Comparison of ENCODE assay signal across 8 mouse cellular contexts in genomic region chr17:35638475-35639190, GRCm38 (mm10). TPM values are rescaled to one million over a fixed set of nuclear protein-coding genes. Genes with fewer than 3 reads are reported as not detected.
A peak's percentile ranks its signal among the peaks of the same experiment; 100 is the strongest.
DNase-seq lines count a peak whose midpoint lies in the region; ATAC-seq lines count a peak whose summit lies in the region.

No protein-coding gene starts in this region.

- WGBS in forebrain, embryonic 11.5 days, result 30% methylated on average over 14 of the region's 14 CpGs

- DNase-seq in 416B (ENCODE audit: low read depth), result peak; percentile 68
- peak; percentile 48 for DNase-seq in T-cell, adult 2 months (ENCODE audit: low spot score)
- no peak for DNase-seq in forebrain, embryonic 11.5 days (ENCODE audit: low spot score)
- peak; percentile 63 for DNase-seq in heart, postnatal 25 days (ENCODE audit: low spot score)
- DNase-seq in kidney, postnatal 36 days, result peak; percentile 57 to 61
- peak; percentile 89 for DNase-seq in lung, postnatal 10 days
- peak; percentile 61 for DNase-seq in retina, postnatal 7 days (ENCODE audit: low read depth, low spot score)

- H3K9ac ChIP-seq in forebrain, embryonic 11.5 days (ENCODE audit: low read length), result no peak overlapping the region

- H3K4me3 ChIP-seq in forebrain, embryonic 11.5 days (ENCODE audit: low read depth, low read length), result no peak overlapping the region

- H3K4me1 ChIP-seq in forebrain, embryonic 11.5 days (replicated peaks; ENCODE audit: control insufficient read depth, insufficient read depth, low read length), result no peaks in the 10 kb centered on the region; the same call in 1 of the 2 replicates

- H3K27ac ChIP-seq in forebrain, embryonic 11.5 days (ENCODE audit: low read depth, low read length), result no peak overlapping the region

- H3K4me2 ChIP-seq in forebrain, embryonic 11.5 days (ENCODE audit: low read depth, low read length, severe bottlenecking), result 0 out of 2 replicates have a peak overlapping the region, but pooled peaks have one; percentile 21

- peak; percentile 49; the same call in 1 of the 2 replicates for ATAC-seq in forebrain, embryonic 11.5 days (replicated peaks; ENCODE audit: low FRiP score)
- no peak for ATAC-seq in granulocyte monocyte progenitor cell, adult 5-6 weeks (replicated peaks; ENCODE audit: poor library complexity, severe bottlenecking)

- no peaks in the 10 kb centered on the region for H3K9me3 ChIP-seq in forebrain, embryonic 11.5 days (ENCODE audit: control insufficient read depth, low read length)

- no peaks in the 10 kb centered on the region for H3K27me3 ChIP-seq in forebrain, embryonic 11.5 days (ENCODE audit: control insufficient read depth, insufficient read depth, low read length)

- H3K36me3 ChIP-seq in forebrain, embryonic 11.5 days (ENCODE audit: control insufficient read depth, insufficient read depth, low read length), result no peaks in the 10 kb centered on the region

- intact Hi-C loops in heart, postnatal 25 days (cut with DNase I), result no loop called here

RNA-seq across cellular contexts. Expression of gene Mucl3, which starts 4.9 kb away (rescaled TPM):
- polyA plus RNA-seq in forebrain, embryonic 11.5 days (2014; fragmentation: Nextera tagmentation; extraction: Ambion mirVana), result 0.07 and 0.13 TPM in 2 replicates
- not detected for total RNA-seq in heart, postnatal 25 days (2021)
- not detected in 2 replicates for total RNA-seq in granulocyte monocyte progenitor cell, adult 5-6 weeks (2014; fragmentation: Nextera tagmentation)
- not detected in 2 replicates for total RNA-seq in granulocyte monocyte progenitor cell, adult 5-6 weeks (2017)

RNA-seq across cellular contexts. Expression of gene Gm9573, which starts 12.2 kb away (rescaled TPM):
- not detected in 2 replicates for polyA plus RNA-seq in forebrain, embryonic 11.5 days (2014; fragmentation: Nextera tagmentation; extraction: Ambion mirVana)
- not detected for total RNA-seq in heart, postnatal 25 days (2021)
- total RNA-seq in granulocyte monocyte progenitor cell, adult 5-6 weeks (2014; fragmentation: Nextera tagmentation), result not detected in 2 replicates
- total RNA-seq in granulocyte monocyte progenitor cell, adult 5-6 weeks (2017), result not detected in 2 replicates

RNA-seq across cellular contexts. Expression of gene Vars2, which starts 28.8 kb away (rescaled TPM):
- polyA plus RNA-seq in forebrain, embryonic 11.5 days (2014; fragmentation: Nextera tagmentation; extraction: Ambion mirVana), result 16.2 and 19.5 TPM in 2 replicates
- total RNA-seq in heart, postnatal 25 days (2021), result 10 to 100 TPM; 32.3 TPM
- total RNA-seq in granulocyte monocyte progenitor cell, adult 5-6 weeks (2014; fragmentation: Nextera tagmentation), result 7.3 and 30.1 TPM in 2 replicates
- 7.8 and 16.2 TPM in 2 replicates for total RNA-seq in granulocyte monocyte progenitor cell, adult 5-6 weeks (2017)

RNA-seq across cellular contexts. Expression of gene Gtf2h4, which starts 34.9 kb away (rescaled TPM):
- 41.2 and 47.4 TPM in 2 replicates for polyA plus RNA-seq in forebrain, embryonic 11.5 days (2014; fragmentation: Nextera tagmentation; extraction: Ambion mirVana)
- total RNA-seq in heart, postnatal 25 days (2021), result 10 to 100 TPM; 17.5 to 18.3 TPM
- 20.3 and 41.9 TPM in 2 replicates for total RNA-seq in granulocyte monocyte progenitor cell, adult 5-6 weeks (2014; fragmentation: Nextera tagmentation)
- 32.6 and 40.4 TPM in 2 replicates for total RNA-seq in granulocyte monocyte progenitor cell, adult 5-6 weeks (2017)

RNA-seq across cellular contexts. Expression of gene Sfta2, which starts 37.3 kb away (rescaled TPM):
- polyA plus RNA-seq in forebrain, embryonic 11.5 days (2014; fragmentation: Nextera tagmentation; extraction: Ambion mirVana), result not detected in 2 replicates
- total RNA-seq in heart, postnatal 25 days (2021), result not detected
- total RNA-seq in granulocyte monocyte progenitor cell, adult 5-6 weeks (2014; fragmentation: Nextera tagmentation), result not detected in 2 replicates
- not detected in 2 replicates for total RNA-seq in granulocyte monocyte progenitor cell, adult 5-6 weeks (2017)
